Mouse (Mus musculus) stomach, postnatal 0 days (tissue): ENCODE measurements around the gene Ddx11.

Experiments
- CTCF ChIP-seq: IDR thresholded peaks from 2 replicates; pipeline ENCODE4 v1.5.1; 2016; ENCODE audit warnings: antibody characterized with exemption, low read depth, mild to moderate bottlenecking, moderate library complexity
- EP300 ChIP-seq: optimal IDR thresholded peaks from 2 replicates; pipeline ENCODE3; 2016; ENCODE audit warnings: antibody characterized with exemption

DNA sequence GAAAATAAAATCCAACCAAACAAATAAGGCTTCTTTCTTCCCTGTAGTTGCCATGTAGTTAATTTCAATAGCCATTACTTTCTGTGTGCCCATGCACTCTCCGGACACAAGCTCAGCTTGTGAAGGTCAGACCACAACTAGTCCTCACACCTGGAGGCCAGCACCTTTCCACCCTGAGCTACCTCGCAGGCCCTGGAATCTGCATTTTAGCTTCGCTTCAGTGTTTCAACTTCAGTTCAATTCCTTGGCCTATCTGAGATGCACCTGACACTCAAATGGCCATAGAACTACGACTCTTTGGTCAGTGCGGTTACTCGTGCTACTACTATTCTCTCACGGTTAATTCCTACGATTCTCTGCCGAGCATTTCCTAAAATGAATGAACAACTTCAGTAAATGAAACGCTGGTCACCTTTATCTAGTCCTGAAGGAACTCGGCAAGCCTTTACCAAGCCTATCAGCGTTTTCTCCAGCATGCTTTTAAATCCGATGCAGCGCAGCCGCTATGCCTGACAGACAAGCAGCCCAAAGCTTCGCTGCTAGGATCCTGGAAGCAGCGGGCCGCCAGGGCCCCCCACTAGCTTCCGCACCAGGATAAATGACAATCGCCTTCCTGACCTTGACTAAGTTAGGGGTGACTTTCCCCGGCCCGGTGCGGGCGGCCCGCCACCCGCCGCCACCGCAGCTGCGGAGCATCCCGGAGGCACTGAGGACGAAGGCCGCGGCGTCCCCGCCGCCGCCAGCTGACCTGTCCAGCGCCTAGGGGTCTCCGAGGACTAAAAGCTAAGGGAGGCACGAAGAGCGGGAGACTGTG, 22.5 kb upstream of the Ddx11 start:
- TF ChIP-seq CTCF (no peak), EP300 (no peak)
